Mouse (Mus musculus): ENCODE results near the gene Apaf1. TPM values are rescaled to one million over a fixed set of nuclear protein-coding genes. Genes with fewer than 3 reads are reported as not detected.

Gene Apaf1
- total RNA-seq, 2 experiments from 2014 or later = 15.9 to 16.7 TPM

GRCm38 (mm10) chr10:91083393-91083927 lies 890 bp upstream of the Apaf1 start:
- no peak for DNase-seq (ENCODE audit: low spot score in 2 of 2)

GRCm38 (mm10) chr10:91081959-91082507 lies 537 bp downstream of the Apaf1 start:
- DNase-seq (ENCODE audit: low spot score in 2 of 2) = no peak

- no peak for DNase-seq (ENCODE audit: low spot score in 2 of 2)
These were observed 2.0 kb downstream of the Apaf1 start for GRCm38 (mm10) chr10:91080540-91080939.

- DNase-seq (ENCODE audit: low spot score in 2 of 2) = no peak
These were observed 5.9 kb downstream of the Apaf1 start for GRCm38 (mm10) chr10:91076667-91077066.

GRCm38 (mm10) chr10:91073345-91073744 lies 9.2 kb downstream of the Apaf1 start:
- DNase-seq (ENCODE audit: low spot score in 2 of 2) = peak in 1 of 2 experiments; percentile 26

- no peak for DNase-seq (ENCODE audit: low spot score in 2 of 2)
These were observed 10.8 kb downstream of the Apaf1 start for GRCm38 (mm10) chr10:91071768-91072167.

GRCm38 (mm10) chr10:91062355-91062754 lies 20.2 kb downstream of the Apaf1 start:
- DNase-seq (ENCODE audit: low spot score in 2 of 2) = no peak

- DNase-seq (ENCODE audit: low spot score in 2 of 2) = peak in 1 of 2 experiments; percentile 19
These were observed 21.8 kb downstream of the Apaf1 start for GRCm38 (mm10) chr10:91060742-91061141.

- no peak for DNase-seq (ENCODE audit: low spot score in 2 of 2)
These were observed 29.8 kb downstream of the Apaf1 start for GRCm38 (mm10) chr10:91052734-91053133.

- no peak for DNase-seq (ENCODE audit: low spot score in 2 of 2)
These were observed 31.4 kb downstream of the Apaf1 start for GRCm38 (mm10) chr10:91051156-91051555.

- DNase-seq (ENCODE audit: low spot score in 2 of 2) = no peak
These were observed 32.9 kb downstream of the Apaf1 start for GRCm38 (mm10) chr10:91049696-91050095.

- peak; percentile 60 to 81 for DNase-seq (ENCODE audit: low spot score in 2 of 2)
These were observed 48.6 kb downstream of the Apaf1 start for GRCm38 (mm10) chr10:91033942-91034341.

- DNase-seq (ENCODE audit: low spot score in 2 of 2) = peak; percentile 77 to 95
These were observed 50.2 kb downstream of the Apaf1 start for GRCm38 (mm10) chr10:91032399-91032798.

GRCm38 (mm10) chr10:91031176-91031575 lies 51.4 kb downstream of the Apaf1 start:
- DNase-seq (ENCODE audit: low spot score in 2 of 2) = no peak

GRCm38 (mm10) chr10:91029002-91029539 lies 53.5 kb downstream of the Apaf1 start:
- DNase-seq (ENCODE audit: low spot score in 2 of 2) = peak in 1 of 2 experiments; percentile 26

- no peak for DNase-seq (ENCODE audit: low spot score in 2 of 2)
These were observed 54.6 kb downstream of the Apaf1 start for GRCm38 (mm10) chr10:91027964-91028363.

GRCm38 (mm10) chr10:91027468-91027867 lies 55.1 kb downstream of the Apaf1 start:
- no peak for DNase-seq (ENCODE audit: low spot score in 2 of 2)

- DNase-seq (ENCODE audit: low spot score in 2 of 2) = no peak
These were observed 76.6 kb downstream of the Apaf1 start for GRCm38 (mm10) chr10:91005858-91006538.

- peak; percentile 44 to 74 for DNase-seq (ENCODE audit: low spot score in 2 of 2)
These were observed 81.1 kb downstream of the Apaf1 start for GRCm38 (mm10) chr10:91001421-91001820.

GRCm38 (mm10) chr10:90999899-91000298 lies 82.7 kb downstream of the Apaf1 start:
- DNase-seq (ENCODE audit: low spot score in 2 of 2) = peak in 1 of 2 experiments; percentile 61

GRCm38 (mm10) chr10:90993869-90994268 lies 88.7 kb downstream of the Apaf1 start:
- no peak for DNase-seq (ENCODE audit: low spot score in 2 of 2)

- no peak for DNase-seq (ENCODE audit: low spot score in 2 of 2)
These were observed 90.3 kb downstream of the Apaf1 start for GRCm38 (mm10) chr10:90992237-90992636.

Measured in layer of hippocampus, adult 18-20 months (tissue).